Mouse (Mus musculus): ENCODE measurements around the gene Dtnb.
A peak's percentile ranks its signal among the peaks of the same experiment; 100 is the strongest.
"Not testable (repeated sequence)": the region's sequence is repeated elsewhere in the genome, so short reads cannot be mapped to it uniquely, and the experiment has no call there.

Gene Dtnb

GRCm38 (mm10) chr12:3571787-3572580, at the start of gene Dtnb:
Dtnb (plus strand) TSS chr12:3572381.
- peak; percentile 85 for DNase-seq

- DNase-seq = no peak
Observed at GRCm38 (mm10) chr12:3525536-3525935, 46.6 kb upstream of the Dtnb start.

- not testable (repeated sequence) for DNase-seq
Observed at GRCm38 (mm10) chr12:3535446-3535845, 36.7 kb upstream of the Dtnb start.

GRCm38 (mm10) chr12:3537616-3538015, 34.6 kb upstream of the Dtnb start:
- DNase-seq = no peak

GRCm38 (mm10) chr12:3538036-3538435, 34.1 kb upstream of the Dtnb start:
- no peak for DNase-seq

GRCm38 (mm10) chr12:3539605-3540004, 32.6 kb upstream of the Dtnb start:
- no peak for DNase-seq

- no peak for DNase-seq
Observed at GRCm38 (mm10) chr12:3540871-3541270, 31.3 kb upstream of the Dtnb start.

- no peak for DNase-seq
Observed at GRCm38 (mm10) chr12:3545451-3545850, 26.7 kb upstream of the Dtnb start.

GRCm38 (mm10) chr12:3546121-3546658, 26.0 kb upstream of the Dtnb start:
- no peak for DNase-seq

GRCm38 (mm10) chr12:3546781-3547180, 25.4 kb upstream of the Dtnb start:
- DNase-seq = no peak

GRCm38 (mm10) chr12:3547506-3547905, 24.7 kb upstream of the Dtnb start:
- no peak for DNase-seq

- DNase-seq = no peak
Observed at GRCm38 (mm10) chr12:3547911-3548310, 24.3 kb upstream of the Dtnb start.

- no peak for DNase-seq
Observed at GRCm38 (mm10) chr12:3548582-3549211, 23.5 kb upstream of the Dtnb start.

- peak; percentile 56 for DNase-seq
Observed at GRCm38 (mm10) chr12:3550280-3550679, 21.9 kb upstream of the Dtnb start.

GRCm38 (mm10) chr12:3557414-3558319, 14.5 kb upstream of the Dtnb start:
- DNase-seq = no peak

- DNase-seq = peak; percentile 43
Observed at GRCm38 (mm10) chr12:3560596-3560995, 11.6 kb upstream of the Dtnb start.

- peak; percentile 11 for DNase-seq
Observed at GRCm38 (mm10) chr12:3561032-3561431, 11.1 kb upstream of the Dtnb start.

GRCm38 (mm10) chr12:3562806-3563205, 9.4 kb upstream of the Dtnb start:
- no peak for DNase-seq

GRCm38 (mm10) chr12:3563659-3564058, 8.5 kb upstream of the Dtnb start:
- no peak for DNase-seq

- no peak for DNase-seq
Observed at GRCm38 (mm10) chr12:3568461-3568991, 3.7 kb upstream of the Dtnb start.

- DNase-seq = no peak
Observed at GRCm38 (mm10) chr12:3570711-3571400, 1.3 kb upstream of the Dtnb start.

All from liver (tissue).